7 mouse cellular contexts compared by ENCODE assay signal in the genomic region with DNA sequence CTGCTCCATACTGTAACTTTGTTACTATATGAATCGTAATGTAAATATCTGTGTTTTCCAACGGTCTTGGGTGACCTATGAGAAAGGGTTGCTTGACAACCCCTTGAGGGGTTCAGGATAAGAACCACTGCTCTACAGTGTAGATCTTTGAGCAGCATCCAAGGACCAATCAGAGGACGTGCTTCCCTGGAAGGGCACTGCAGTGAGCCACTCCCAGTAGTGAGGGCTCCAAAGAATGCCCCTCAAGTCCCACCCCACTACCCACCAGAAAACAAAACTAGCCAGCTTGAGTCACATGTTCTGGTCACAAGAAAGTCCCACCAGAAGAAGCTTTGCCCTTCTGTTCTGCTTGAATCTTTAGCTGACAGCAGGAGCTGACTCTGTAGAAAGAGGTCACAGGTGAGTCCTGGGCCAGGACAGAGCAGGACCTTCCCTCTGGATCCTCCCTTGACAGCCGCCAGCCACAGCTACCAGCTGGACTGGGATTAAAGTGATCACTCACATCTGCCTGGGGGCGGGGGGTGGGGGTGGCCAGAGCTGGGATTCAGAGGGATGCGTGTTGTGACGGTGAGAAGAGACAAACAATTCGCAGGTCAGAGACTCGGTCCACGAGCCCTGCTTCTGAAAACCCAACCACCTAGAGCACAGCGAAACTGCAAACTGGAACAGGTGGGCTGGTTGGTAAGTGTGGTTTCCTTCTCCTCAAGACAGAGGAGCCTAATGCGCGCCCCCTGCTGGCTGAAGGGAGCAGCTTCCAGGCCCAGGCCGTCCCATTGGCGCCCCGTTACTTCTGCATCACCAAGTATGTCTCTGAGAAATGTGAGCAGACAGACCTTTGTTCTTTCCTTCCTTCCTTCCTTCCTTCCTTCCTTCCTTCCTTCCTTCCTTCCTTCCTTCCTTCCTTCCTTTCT. TPM values are rescaled to one million over a fixed set of nuclear protein-coding genes. Genes with fewer than 3 reads are reported as not detected.
DNase-seq lines count a peak whose midpoint lies in the region; ATAC-seq and TF ChIP-seq lines count a peak whose summit lies in the region.

No protein-coding gene starts in this region.

- DNase-seq in ZHBTc4 (ENCODE audit: low read depth, low spot score): peak; percentile 91
- DNase-seq in cerebellum, postnatal 10 days: peak; percentile 94 to 96
- peak; percentile 90 for DNase-seq in gastrocnemius, adult 2 months
- peak; percentile 91 for DNase-seq in limb, embryonic 10.5 days (ENCODE audit: low spot score)
- DNase-seq in spleen, adult 12 weeks (ENCODE audit: low spot score): peak; percentile 72

- peak; percentile 77 for ATAC-seq in intestine, embryonic 15.5 days
- peak; percentile 79; the same call in 1 of the 2 replicates for ATAC-seq in midbrain, embryonic 13.5 days

- intact Hi-C loops in gastrocnemius, adult 2 months (cut with DNase I): loop anchor here (2.0 to 5.0 kb wide), 3 partner anchors 68 to 240 kb away; no protein-coding TSS in a partner anchor

- H3K27ac ChIP-seq in gastrocnemius, adult 2 months: no peak overlapping the region; the same call in 1 of the 2 replicates
- no peak overlapping the region for H3K27ac ChIP-seq in intestine, embryonic 15.5 days
- no peak overlapping the region for H3K27ac ChIP-seq in limb, embryonic 10.5 days
- H3K27ac ChIP-seq in midbrain, embryonic 13.5 days: no peak overlapping the region

- no peak overlapping the region for H3K9ac ChIP-seq in intestine, embryonic 15.5 days
- H3K9ac ChIP-seq in midbrain, embryonic 13.5 days (replicated peaks): no peak overlapping the region

- 15% methylated on average over 16 of the region's 16 CpGs for WGBS in intestine, embryonic 15.5 days
- WGBS in limb, embryonic 10.5 days: 17% methylated on average over 16 of the region's 16 CpGs
- WGBS in midbrain, embryonic 13.5 days: 16% methylated on average over 16 of the region's 16 CpGs

- no peaks in the 10 kb centered on the region for H3K36me3 ChIP-seq in intestine, embryonic 15.5 days
- no peaks in the 10 kb centered on the region for H3K36me3 ChIP-seq in limb, embryonic 10.5 days
- no peaks in the 10 kb centered on the region for H3K36me3 ChIP-seq in midbrain, embryonic 13.5 days

- TF ChIP-seq CTCF in gastrocnemius, adult 2 months (IDR thresholded peaks at IDR 0.05): peak; percentile 93

- no peaks in the 10 kb centered on the region for H3K4me1 ChIP-seq in intestine, embryonic 15.5 days (replicated peaks)
- no peaks in the 10 kb centered on the region; the same call in 1 of the 2 replicates for H3K4me1 ChIP-seq in limb, embryonic 10.5 days
- peaks cover 5% of the 10 kb centered on the region; the same call in 1 of the 2 replicates for H3K4me1 ChIP-seq in midbrain, embryonic 13.5 days (replicated peaks)

- H3K4me3 ChIP-seq in gastrocnemius, adult 2 months: peak overlapping the region; percentile 50
- no peak overlapping the region for H3K4me3 ChIP-seq in intestine, embryonic 15.5 days (replicated peaks)
- H3K4me3 ChIP-seq in limb, embryonic 10.5 days: no peak overlapping the region
- H3K4me3 ChIP-seq in midbrain, embryonic 13.5 days (replicated peaks): no peak overlapping the region

- no peak overlapping the region; the same call in 1 of the 2 replicates for H3K4me2 ChIP-seq in intestine, embryonic 15.5 days (replicated peaks)
- H3K4me2 ChIP-seq in midbrain, embryonic 13.5 days (replicated peaks): 0 out of 2 replicates have a peak overlapping the region, but pooled peaks have one; percentile 15

- H3K9me3 ChIP-seq in intestine, embryonic 15.5 days: no peaks in the 10 kb centered on the region
- no peaks in the 10 kb centered on the region for H3K9me3 ChIP-seq in limb, embryonic 10.5 days (replicated peaks)
- no peaks in the 10 kb centered on the region for H3K9me3 ChIP-seq in midbrain, embryonic 13.5 days

- peaks cover 53% of the 10 kb centered on the region for H3K27me3 ChIP-seq in intestine, embryonic 15.5 days (replicated peaks)
- peaks cover 28% of the 10 kb centered on the region for H3K27me3 ChIP-seq in limb, embryonic 10.5 days (ENCODE audit: low read depth, poor library complexity, severe bottlenecking)
- H3K27me3 ChIP-seq in midbrain, embryonic 13.5 days: peaks cover 23% of the 10 kb centered on the region

RNA-seq across cellular contexts. Expression of gene Kctd17, which starts 6.1 kb away (rescaled TPM):
- 10 to 100 TPM in 1 of 2 experiments, 1 to 10 TPM in 1; 8.9 to 17.2 TPM for total RNA-seq in gastrocnemius, adult 2 months (2021)
- 28.7 and 31.0 TPM in 2 replicates for polyA plus RNA-seq in intestine, embryonic 15.5 days (2015; fragmentation: Nextera tagmentation; extraction: Ambion mirVana)
- 42.8 and 49.9 TPM in 2 replicates for polyA plus RNA-seq in limb, embryonic 10.5 days (2016; fragmentation: Nextera tagmentation; extraction: Ambion mirVana)
- 107 and 117 TPM in 2 replicates for polyA plus RNA-seq in midbrain, embryonic 13.5 days (2015; fragmentation: Nextera tagmentation; extraction: Ambion mirVana)

RNA-seq across cellular contexts. Expression of gene Mpst, which starts 16.1 kb away (rescaled TPM):
- total RNA-seq in gastrocnemius, adult 2 months (2021): 10 to 100 TPM; 61.9 to 66.9 TPM
- 2.6 and 3.1 TPM in 2 replicates for polyA plus RNA-seq in intestine, embryonic 15.5 days (2015; fragmentation: Nextera tagmentation; extraction: Ambion mirVana)
- polyA plus RNA-seq in limb, embryonic 10.5 days (2016; fragmentation: Nextera tagmentation; extraction: Ambion mirVana): 1.1 and 2.1 TPM in 2 replicates
- polyA plus RNA-seq in midbrain, embryonic 13.5 days (2015; fragmentation: Nextera tagmentation; extraction: Ambion mirVana): 1.3 and 2.8 TPM in 2 replicates

RNA-seq across cellular contexts. Expression of gene Tst, which starts 16.6 kb away (rescaled TPM):
- 10 to 100 TPM; 18.2 to 18.8 TPM for total RNA-seq in gastrocnemius, adult 2 months (2021)
- 33.4 and 45.0 TPM in 2 replicates for polyA plus RNA-seq in intestine, embryonic 15.5 days (2015; fragmentation: Nextera tagmentation; extraction: Ambion mirVana)
- polyA plus RNA-seq in limb, embryonic 10.5 days (2016; fragmentation: Nextera tagmentation; extraction: Ambion mirVana): 8.1 and 8.5 TPM in 2 replicates
- 6.5 and 8.8 TPM in 2 replicates for polyA plus RNA-seq in midbrain, embryonic 13.5 days (2015; fragmentation: Nextera tagmentation; extraction: Ambion mirVana)

RNA-seq across cellular contexts. Expression of gene Tex33, which starts 26.6 kb away (rescaled TPM):
- not detected for total RNA-seq in gastrocnemius, adult 2 months (2021)
- not detected in 2 replicates for polyA plus RNA-seq in intestine, embryonic 15.5 days (2015; fragmentation: Nextera tagmentation; extraction: Ambion mirVana)
- polyA plus RNA-seq in limb, embryonic 10.5 days (2016; fragmentation: Nextera tagmentation; extraction: Ambion mirVana): not detected in 2 replicates
- not detected in 2 replicates for polyA plus RNA-seq in midbrain, embryonic 13.5 days (2015; fragmentation: Nextera tagmentation; extraction: Ambion mirVana)

RNA-seq across cellular contexts. Expression of gene Tmprss6, which starts 46.1 kb away (rescaled TPM):
- total RNA-seq in gastrocnemius, adult 2 months (2021): not detected
- 0.39 and 0.54 TPM in 2 replicates for polyA plus RNA-seq in intestine, embryonic 15.5 days (2015; fragmentation: Nextera tagmentation; extraction: Ambion mirVana)
- polyA plus RNA-seq in limb, embryonic 10.5 days (2016; fragmentation: Nextera tagmentation; extraction: Ambion mirVana): 0.06 TPM in 1 of 2 replicates, not detected in the other
- polyA plus RNA-seq in midbrain, embryonic 13.5 days (2015; fragmentation: Nextera tagmentation; extraction: Ambion mirVana): 0.16 TPM in 1 of 2 replicates, not detected in the other
